Mouse (Mus musculus) olfactory bulb, adult 2 months (tissue): ENCODE results near the gene Celsr3.

Experiments used
- CTCF ChIP-seq: fragments of 200-500 bp; IDR thresholded peaks from 2 replicates; pipeline ENCODE4 v1.5.1; 2012; ENCODE audit warnings: low read depth, mild to moderate bottlenecking, low read length, moderate library complexity; ENCODE audit not compliant: insufficient read depth
- POLR2A ChIP-seq: fragments of 200-500 bp; IDR thresholded peaks from 2 replicates; pipeline ENCODE4 v1.6.1; 2012; ENCODE audit warnings: mild to moderate bottlenecking, low read depth, low read length, moderate library complexity; ENCODE audit not compliant: insufficient read depth

DNA sequence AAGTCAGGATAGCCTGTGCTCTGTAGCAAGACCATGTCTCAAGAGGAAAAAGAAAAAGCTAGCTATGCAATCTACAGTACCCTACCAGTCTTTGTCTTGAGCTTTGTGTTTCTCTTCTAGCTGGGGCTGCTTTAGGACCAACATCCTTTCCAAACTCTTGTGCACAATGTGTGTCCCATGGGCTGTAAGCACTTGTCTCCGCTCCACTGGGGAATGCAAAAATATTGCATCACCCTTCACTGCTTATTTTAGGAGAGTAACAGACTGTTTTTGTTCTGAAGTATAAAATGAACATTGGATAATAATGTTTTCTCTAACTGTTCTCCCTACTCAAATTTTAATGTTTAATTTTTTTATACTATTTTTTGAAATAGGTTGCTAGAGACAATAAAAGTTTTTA, 39.6 kb upstream of the Celsr3 start:
- TF ChIP-seq CTCF (no peak), POLR2A (no peak)
